Mouse (Mus musculus) induced T-regulatory cell, adult 2 months (primary cell): ENCODE results near the gene Nfyc.

Experiments used
- DNase-seq: peaks from one replicate; pipeline ENCODE4 v3.0.0-alpha.2; 2012; ENCODE audit warnings: low read depth

Gene Nfyc

GRCm38 (mm10) chr4:120755299-120755698, 76.1 kb downstream of the Nfyc start:
- peak; percentile 63 for DNase-seq

- DNase-seq: no peak
Measured at GRCm38 (mm10) chr4:120749601-120750000, 81.8 kb downstream of the Nfyc start.

- DNase-seq: no peak
Measured at GRCm38 (mm10) chr4:120747941-120748866, 83.2 kb downstream of the Nfyc start, which contains the start of gene Kcnq4. Gene Kcnq4, minus strand, starts transcription at chr4:120748612.

- no peak for DNase-seq
Measured at GRCm38 (mm10) chr4:120747243-120747792, 84.1 kb downstream of the Nfyc start.

GRCm38 (mm10) chr4:120746552-120747150, 84.7 kb downstream of the Nfyc start:
- no peak for DNase-seq

- DNase-seq: no peak
Measured at GRCm38 (mm10) chr4:120745731-120746551, 85.4 kb downstream of the Nfyc start.

GRCm38 (mm10) chr4:120743636-120744035, 87.7 kb downstream of the Nfyc start:
- no peak for DNase-seq

GRCm38 (mm10) chr4:120741303-120741702, 90.1 kb downstream of the Nfyc start:
- no peak for DNase-seq

- no peak for DNase-seq
Measured at GRCm38 (mm10) chr4:120734012-120734622, 97.3 kb downstream of the Nfyc start.

GRCm38 (mm10) chr4:120732737-120733136, 98.6 kb downstream of the Nfyc start:
- no peak for DNase-seq

GRCm38 (mm10) chr4:120731030-120731644, 100.2 kb downstream of the Nfyc start:
- peak; percentile 67 for DNase-seq

- DNase-seq: no peak
Measured at GRCm38 (mm10) chr4:120730574-120730973, 100.8 kb downstream of the Nfyc start.

- no peak for DNase-seq
Measured at GRCm38 (mm10) chr4:120730146-120730545, 101.2 kb downstream of the Nfyc start.

- DNase-seq: no peak
Measured at GRCm38 (mm10) chr4:120729441-120729840, 101.9 kb downstream of the Nfyc start.

GRCm38 (mm10) chr4:120727842-120728241, 103.5 kb downstream of the Nfyc start:
- DNase-seq: no peak

GRCm38 (mm10) chr4:120726174-120726573, 105.2 kb downstream of the Nfyc start:
- no peak for DNase-seq

GRCm38 (mm10) chr4:120725516-120726090, 105.8 kb downstream of the Nfyc start:
- no peak for DNase-seq

- DNase-seq: no peak
Measured at GRCm38 (mm10) chr4:120721574-120721973, 109.8 kb downstream of the Nfyc start.

- no peak for DNase-seq
Measured at GRCm38 (mm10) chr4:120719152-120719551, 112.2 kb downstream of the Nfyc start.

- DNase-seq: no peak
Measured at GRCm38 (mm10) chr4:120717591-120717990, 113.8 kb downstream of the Nfyc start.

- DNase-seq: peak; percentile 31
Measured at GRCm38 (mm10) chr4:120716765-120717164, 114.6 kb downstream of the Nfyc start.
